Mouse (Mus musculus) G1E-ER4 (cell line): ENCODE results near the gene Lipc. TPM values are rescaled to one million over a fixed set of nuclear protein-coding genes. Genes with fewer than 3 reads are reported as not detected.

ENCODE experiments used
- GATA1 ChIP-seq: IDR thresholded peaks from one replicate; pipeline ENCODE4 v1.8.0; 2012; ENCODE audit warnings: low read length, inconsistent platforms
- polyA plus RNA-seq: library from polyadenylated mRNA; stranded (reverse); fragments of >175 nt; gene quantifications from 2 replicates; pipeline ENCODE4 v1.2.3, GENCODE M21; 2012

Lipc gene
- not detected in 2 replicates for polyA plus RNA-seq

- no peak for TF ChIP-seq GATA1
Measured at GRCm38 (mm10) chr9:70952126-70952525, at the start of gene Lipc. Gene Lipc (minus strand): TSS chr9:70952226.

GRCm38 (mm10) chr9:70999161-70999560 is 47.1 kb upstream of the Lipc start:
- no peak for TF ChIP-seq GATA1

- TF ChIP-seq GATA1: no peak
Measured at GRCm38 (mm10) chr9:70998719-70999118, 46.7 kb upstream of the Lipc start.

GRCm38 (mm10) chr9:70993326-70993725 is 41.3 kb upstream of the Lipc start:
- TF ChIP-seq GATA1: no peak

- TF ChIP-seq GATA1: no peak
Measured at GRCm38 (mm10) chr9:70991401-70991800, 39.4 kb upstream of the Lipc start.

- TF ChIP-seq GATA1: no peak
Measured at GRCm38 (mm10) chr9:70987210-70987609, 35.2 kb upstream of the Lipc start.

GRCm38 (mm10) chr9:70982991-70983480 is 31.0 kb upstream of the Lipc start:
- TF ChIP-seq GATA1: no peak

- no peak for TF ChIP-seq GATA1
Measured at GRCm38 (mm10) chr9:70981721-70982120, 29.7 kb upstream of the Lipc start.

GRCm38 (mm10) chr9:70979641-70980040 is 27.6 kb upstream of the Lipc start:
- no peak for TF ChIP-seq GATA1

- TF ChIP-seq GATA1: no peak
Measured at GRCm38 (mm10) chr9:70979171-70979570, 27.1 kb upstream of the Lipc start.

- no peak for TF ChIP-seq GATA1
Measured at GRCm38 (mm10) chr9:70977392-70977791, 25.4 kb upstream of the Lipc start.

GRCm38 (mm10) chr9:70975921-70976320 is 23.9 kb upstream of the Lipc start:
- no peak for TF ChIP-seq GATA1

GRCm38 (mm10) chr9:70973286-70973685 is 21.3 kb upstream of the Lipc start:
- no peak for TF ChIP-seq GATA1

- TF ChIP-seq GATA1: no peak
Measured at GRCm38 (mm10) chr9:70969244-70969643, 17.2 kb upstream of the Lipc start.

GRCm38 (mm10) chr9:70965999-70966994 is 14.3 kb upstream of the Lipc start:
- no peak for TF ChIP-seq GATA1

- no peak for TF ChIP-seq GATA1
Measured at GRCm38 (mm10) chr9:70965422-70965821, 13.4 kb upstream of the Lipc start.

GRCm38 (mm10) chr9:70965011-70965410 is 13.0 kb upstream of the Lipc start:
- TF ChIP-seq GATA1: no peak
